Mouse (Mus musculus) heart, embryonic 15.5 days (tissue): ENCODE data around the gene Pde1b. TPM values are rescaled to one million over a fixed set of nuclear protein-coding genes. Genes with fewer than 3 reads are reported as not detected.

ENCODE experiments used
- ATAC-seq: fragments of 200-750 bp; cut with Nextera tagmentation; replicated peaks from 2 replicates; pipeline ENCODE4 v1.8.0; 2017; ENCODE audit warnings: low read depth, moderate TSS enrichment; ENCODE audit not compliant: insufficient number of reproducible peaks, insufficient read depth, low FRiP score
- H3K27ac ChIP-seq: fragments of 300-500 bp; sonication (generic); 2 replicates; pipeline ENCODE4 v1.5.1; 2015; ENCODE audit warnings: mild to moderate bottlenecking, inconsistent platforms
- H3K27me3 ChIP-seq: fragments of 300-500 bp; sonication (generic); 2 replicates; pipeline ENCODE4 v1.6.1; 2015; ENCODE audit warnings: inconsistent platforms
- H3K36me3 ChIP-seq: fragments of 300-500 bp; sonication (generic); 2 replicates; pipeline ENCODE4 v1.6.1; 2015; ENCODE audit warnings: mild to moderate bottlenecking, inconsistent platforms
- H3K4me1 ChIP-seq: fragments of 300-500 bp; sonication (generic); replicated peaks from 2 replicates; pipeline ENCODE4 v1.6.1; 2015; ENCODE audit warnings: inconsistent platforms
- H3K4me2 ChIP-seq: fragments of 300-500 bp; sonication (generic); 2 replicates; pipeline ENCODE4 v1.6.1; 2015; ENCODE audit warnings: inconsistent platforms, mild to moderate bottlenecking, moderate library complexity
- H3K4me3 ChIP-seq: fragments of 300-500 bp; sonication (generic); 2 replicates; pipeline ENCODE4 v1.5.1; 2015; ENCODE audit warnings: mild to moderate bottlenecking, inconsistent platforms
- H3K9ac ChIP-seq: fragments of 300-500 bp; sonication (generic); 2 replicates; pipeline ENCODE4 v1.6.1; 2015; ENCODE audit warnings: mild to moderate bottlenecking, inconsistent platforms
- H3K9me3 ChIP-seq: fragments of 300-500 bp; sonication (generic); replicated peaks from 2 replicates; pipeline ENCODE4 v1.6.1; 2016; ENCODE audit warnings: inconsistent platforms
- WGBS: fragments of 180-500 bp; shearing (Covaris S2); methylation state at CpG from one replicate; pipeline ENCODE4 v1.1.7; 2015; ENCODE audit warnings: mixed read lengths; 5-methylcytosine and 5-hydroxymethylcytosine counted together
- polyA plus RNA-seq: library from polyadenylated mRNA; unstranded; fragments of >200 nt; fragmentation: Nextera tagmentation; extraction: Ambion mirVana; gene quantifications from 2 replicates; pipeline ENCODE4 v1.2.1, GENCODE M21; 2015

The Pde1b gene
- 2.1 and 3.5 TPM in 2 replicates for polyA plus RNA-seq

DNA sequence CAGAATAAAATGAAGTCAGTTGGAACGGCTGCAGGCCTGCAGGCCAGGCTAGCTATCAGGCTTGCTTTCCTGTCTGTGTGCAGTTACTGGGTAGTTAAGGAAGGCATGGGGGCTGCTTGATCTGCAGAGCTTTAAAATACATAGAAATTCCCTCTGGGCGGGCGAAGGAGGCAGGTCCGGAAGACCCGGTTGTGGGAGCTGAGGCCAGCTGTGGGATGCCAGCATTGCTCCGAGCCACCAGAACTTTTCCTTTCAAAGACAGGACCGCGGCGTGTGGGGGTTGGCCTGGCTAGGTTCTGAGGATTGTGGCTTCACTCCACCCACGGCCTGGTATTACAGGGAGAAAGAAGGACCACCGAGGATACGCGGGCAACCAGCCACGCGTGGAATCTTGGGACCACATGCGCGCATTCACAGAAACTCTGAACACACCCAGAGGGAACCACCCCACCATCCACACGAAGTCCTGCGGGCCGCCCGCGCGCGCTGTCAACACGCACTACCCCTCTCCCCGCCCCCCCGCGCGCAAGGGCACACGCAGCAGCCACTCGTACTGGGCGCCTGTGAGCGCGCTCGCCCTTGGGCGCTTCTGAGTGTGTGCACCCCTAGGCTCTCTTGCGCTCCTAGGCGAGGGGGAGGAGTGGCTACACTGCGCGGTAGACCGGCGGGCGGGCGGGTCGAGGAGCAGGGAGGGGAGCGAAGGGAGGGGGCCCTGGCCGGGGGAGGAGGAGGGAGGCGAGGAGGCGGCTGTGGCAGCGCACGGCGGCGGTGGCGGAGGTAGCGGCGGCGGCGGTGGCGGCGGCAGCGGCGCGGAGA lies at the start of gene Pde1b:
TSS of gene Pde1b (plus strand) at position 600 of the 816 bp plus-strand sequence.
- 1% methylated on average over 61 of the region's 63 CpGs for WGBS
- ATAC-seq: peak; percentile 90

GRCm38 (mm10) chr15:103453551-103454218 lies 49.1 kb upstream of the Pde1b start, which contains the start of gene Nckap1l:
Gene Nckap1l (plus strand): TSS chr15:103453794.
- Histone ChIP-seq H3K4me3 (peak within 1 kb of the TSS; percentile 2; the same call in 1 of the 2 replicates), H3K27me3 (no peaks in the 10 kb centered on the region), H3K9me3 (no peaks in the 10 kb centered on the region), H3K4me1 (no peaks in the 10 kb centered on the region), H3K36me3 (no peaks in the 10 kb centered on the region), H3K9ac (no peak within 1 kb of the TSS), H3K4me2 (no peak within 1 kb of the TSS), H3K27ac (no peak within 1 kb of the TSS)
- 0 out of 2 replicates have a peak, but pooled peaks have one; percentile 31 for ATAC-seq
- WGBS: 75% methylated on average over 13 of the region's 13 CpGs

More for the DNA sequence above, at the start of gene Pde1b:
- Histone ChIP-seq H3K4me3 (peak within 1 kb of the TSS; percentile 59), H3K9ac (peak within 1 kb of the TSS; percentile 57), H3K27me3 (peaks cover 27% of the 10 kb centered on the region), H3K9me3 (no peaks in the 10 kb centered on the region), H3K4me2 (peak within 1 kb of the TSS; percentile 96), H3K4me1 (peaks cover 5% of the 10 kb centered on the region), H3K27ac (no peak within 1 kb of the TSS; the same call in 1 of the 2 replicates), H3K36me3 (no peaks in the 10 kb centered on the region)

DNA sequence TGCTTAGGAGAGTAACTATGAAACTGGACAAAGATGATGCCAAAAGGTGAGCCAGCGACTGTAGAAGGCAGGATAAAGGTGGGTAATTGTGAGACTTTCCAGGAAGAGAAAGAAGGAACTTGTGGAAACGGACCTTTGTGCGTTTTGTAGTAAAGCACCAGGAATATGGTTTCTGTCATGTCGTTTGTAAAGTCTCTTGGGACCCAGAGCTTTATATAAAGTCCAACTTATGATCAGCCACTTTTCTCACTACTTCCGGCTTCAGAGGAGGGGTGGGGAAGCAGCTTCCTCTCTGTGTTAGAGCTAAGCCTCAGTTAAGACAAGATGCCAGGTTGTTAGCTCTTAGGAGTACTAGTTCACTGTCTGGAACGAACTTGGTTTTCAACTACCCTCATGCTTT lies 48.4 kb upstream of the Pde1b start:
- no peak overlapping the region for H3K9ac ChIP-seq
- WGBS: 70% methylated on average over 6 of the region's 6 CpGs
- H3K4me3 ChIP-seq: no peak overlapping the region; the same call in 1 of the 2 replicates
- ATAC-seq: no peak
- no peaks in the 10 kb centered on the region for H3K4me1 ChIP-seq
- H3K27me3 ChIP-seq: no peaks in the 10 kb centered on the region
- H3K27ac ChIP-seq: no peak overlapping the region
- no peak overlapping the region for H3K4me2 ChIP-seq
- H3K36me3 ChIP-seq: no peaks in the 10 kb centered on the region
- H3K9me3 ChIP-seq: no peaks in the 10 kb centered on the region

GRCm38 (mm10) chr15:103462539-103463261 lies 40.1 kb upstream of the Pde1b start:
- Histone ChIP-seq H3K4me2 (no peak overlapping the region), H3K4me1 (no peaks in the 10 kb centered on the region), H3K27ac (no peak overlapping the region), H3K4me3 (no peak overlapping the region), H3K9me3 (no peaks in the 10 kb centered on the region), H3K9ac (no peak overlapping the region), H3K36me3 (no peaks in the 10 kb centered on the region), H3K27me3 (no peaks in the 10 kb centered on the region)
- no peak for ATAC-seq
- 72% methylated on average over 7 of the region's 7 CpGs for WGBS

GRCm38 (mm10) chr15:103471488-103472194 lies 31.2 kb upstream of the Pde1b start:
- no peaks in the 10 kb centered on the region for H3K27me3 ChIP-seq
- H3K9me3 ChIP-seq: no peaks in the 10 kb centered on the region
- H3K4me1 ChIP-seq: no peaks in the 10 kb centered on the region
- H3K4me2 ChIP-seq: no peak overlapping the region
- H3K4me3 ChIP-seq: no peak overlapping the region
- no peak overlapping the region for H3K9ac ChIP-seq
- no peak overlapping the region for H3K27ac ChIP-seq
- no peak for ATAC-seq
- 72% methylated on average over 7 of the region's 7 CpGs for WGBS
- no peaks in the 10 kb centered on the region for H3K36me3 ChIP-seq

- Histone ChIP-seq H3K4me1 (no peaks in the 10 kb centered on the region), H3K27me3 (no peaks in the 10 kb centered on the region), H3K4me2 (no peak overlapping the region), H3K4me3 (no peak overlapping the region), H3K9ac (no peak overlapping the region), H3K27ac (no peak overlapping the region), H3K36me3 (no peaks in the 10 kb centered on the region), H3K9me3 (no peaks in the 10 kb centered on the region)
- ATAC-seq: no peak
- WGBS: 61% methylated on average over 3 of the region's 3 CpGs
These were observed 30.6 kb upstream of the Pde1b start for GRCm38 (mm10) chr15:103472265-103472664.

DNA sequence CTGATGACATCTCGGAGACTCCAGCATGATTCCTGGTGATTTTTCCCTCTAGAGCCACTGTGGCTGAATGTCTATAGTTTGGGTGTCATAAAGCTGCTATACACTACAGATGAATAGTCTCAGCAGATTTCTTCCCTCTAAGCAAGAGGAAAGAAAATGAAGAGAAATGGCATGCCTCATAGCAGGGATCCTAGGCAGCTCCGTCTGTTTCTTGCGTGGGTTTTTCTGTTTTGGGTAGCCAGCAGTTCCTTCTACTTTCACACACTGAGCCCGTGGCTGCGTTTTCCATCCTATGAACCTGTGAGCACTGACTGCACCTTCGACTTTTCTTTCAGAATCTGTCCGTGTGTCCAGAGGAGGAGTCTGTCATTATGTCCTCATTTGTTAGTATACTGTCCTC lies 29.7 kb upstream of the Pde1b start:
- no peaks in the 10 kb centered on the region for H3K27me3 ChIP-seq
- no peak overlapping the region for H3K27ac ChIP-seq
- H3K9me3 ChIP-seq: no peaks in the 10 kb centered on the region
- WGBS: 83% methylated on average over 7 of the region's 7 CpGs
- no peak for ATAC-seq
- no peak overlapping the region for H3K4me2 ChIP-seq
- no peak overlapping the region for H3K9ac ChIP-seq
- no peak overlapping the region for H3K4me3 ChIP-seq
- no peaks in the 10 kb centered on the region for H3K36me3 ChIP-seq
- H3K4me1 ChIP-seq: no peaks in the 10 kb centered on the region

DNA sequence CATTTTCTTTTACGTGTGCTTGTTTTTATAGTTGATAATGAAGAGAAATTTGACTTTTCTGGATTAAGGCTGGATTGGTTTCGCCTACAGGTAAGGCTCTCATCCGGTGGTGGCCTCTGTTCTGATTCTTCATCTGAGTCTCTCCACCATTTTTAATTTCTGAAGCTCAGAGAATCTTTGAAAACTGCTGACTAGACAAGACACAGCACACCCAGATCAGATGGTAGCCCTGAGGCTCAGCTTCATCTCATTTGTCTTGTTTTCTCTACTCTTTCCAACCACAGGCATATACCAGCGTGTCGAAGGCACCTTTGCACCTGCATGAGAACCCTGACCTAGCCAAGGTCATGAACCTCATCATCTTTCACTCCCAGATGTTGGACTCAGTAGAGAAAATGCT lies 29.1 kb upstream of the Pde1b start:
- ATAC-seq: no peak
- Histone ChIP-seq H3K27ac (no peak overlapping the region), H3K9me3 (no peaks in the 10 kb centered on the region), H3K27me3 (no peaks in the 10 kb centered on the region), H3K36me3 (no peaks in the 10 kb centered on the region), H3K4me3 (no peak overlapping the region), H3K4me2 (no peak overlapping the region), H3K4me1 (no peaks in the 10 kb centered on the region), H3K9ac (no peak overlapping the region)
- WGBS: 86% methylated on average over 5 of the region's 5 CpGs

DNA sequence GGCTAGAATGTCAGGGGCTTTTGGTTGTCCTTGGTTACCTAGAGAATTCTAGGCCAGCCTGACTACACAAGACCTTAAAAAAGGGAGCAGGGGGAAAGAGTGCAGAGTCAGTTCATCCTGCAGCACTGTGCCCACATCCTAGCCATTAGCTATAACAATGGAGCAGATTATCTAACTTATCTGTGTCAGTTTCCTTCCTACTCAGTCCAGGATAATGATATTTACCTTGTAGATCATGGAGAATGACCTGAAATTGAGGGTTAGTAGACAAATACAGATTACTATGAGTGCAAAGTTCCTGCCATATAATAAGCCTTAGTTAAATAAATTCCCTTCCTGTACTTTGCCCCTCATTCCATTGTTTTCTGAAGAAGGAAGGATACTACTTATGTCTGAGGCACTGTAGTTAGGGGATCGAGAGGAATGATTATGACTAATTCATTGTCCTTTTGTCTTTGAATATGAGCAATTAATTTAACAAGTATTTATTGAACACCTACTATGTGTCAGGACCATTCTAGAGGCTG lies 23.7 kb upstream of the Pde1b start:
- 60% methylated on average over 1 of the region's 1 CpGs for WGBS
- ATAC-seq: no peak
- Histone ChIP-seq H3K27ac (no peak overlapping the region), H3K9ac (no peak overlapping the region), H3K4me1 (no peaks in the 10 kb centered on the region), H3K4me2 (no peak overlapping the region), H3K4me3 (no peak overlapping the region), H3K36me3 (no peaks in the 10 kb centered on the region), H3K9me3 (no peaks in the 10 kb centered on the region), H3K27me3 (no peaks in the 10 kb centered on the region)

DNA sequence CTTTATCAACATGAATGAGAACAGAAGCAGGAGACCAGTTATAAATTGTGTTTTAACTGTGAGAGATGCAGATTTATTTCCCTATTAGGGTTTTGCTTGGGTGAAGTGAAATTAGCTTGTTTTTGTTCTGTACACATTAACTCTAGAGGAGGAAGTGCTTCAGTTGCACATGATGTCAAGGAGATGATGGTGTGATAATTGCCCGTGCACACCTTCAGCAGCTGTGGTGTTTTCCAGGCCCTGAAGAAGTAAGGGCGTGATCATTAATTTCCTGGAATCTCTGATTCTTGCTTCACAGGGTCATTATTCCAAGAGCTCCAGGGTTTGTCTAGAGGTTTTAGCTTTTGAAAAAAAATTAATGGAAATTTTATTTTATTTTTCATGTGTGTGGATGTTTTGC lies 22.7 kb upstream of the Pde1b start:
- H3K27ac ChIP-seq: no peak overlapping the region
- no peak for ATAC-seq
- H3K9ac ChIP-seq: no peak overlapping the region
- WGBS: 58% methylated on average over 2 of the region's 2 CpGs
- no peaks in the 10 kb centered on the region for H3K9me3 ChIP-seq
- no peak overlapping the region for H3K4me2 ChIP-seq
- no peaks in the 10 kb centered on the region for H3K4me1 ChIP-seq
- no peak overlapping the region for H3K4me3 ChIP-seq
- no peaks in the 10 kb centered on the region for H3K36me3 ChIP-seq
- H3K27me3 ChIP-seq: no peaks in the 10 kb centered on the region
